Mouse (Mus musculus) spleen, postnatal 10 days (tissue): Measurements from ENCODE around the gene Vma21.

Experiments used
- DNase-seq, 2 experiments: peaks; one replicate each; pipeline ENCODE4 v3.0.0; 2021 to 2022; ENCODE audit warnings: low spot score in 2 of 2

The Vma21 gene

DNA sequence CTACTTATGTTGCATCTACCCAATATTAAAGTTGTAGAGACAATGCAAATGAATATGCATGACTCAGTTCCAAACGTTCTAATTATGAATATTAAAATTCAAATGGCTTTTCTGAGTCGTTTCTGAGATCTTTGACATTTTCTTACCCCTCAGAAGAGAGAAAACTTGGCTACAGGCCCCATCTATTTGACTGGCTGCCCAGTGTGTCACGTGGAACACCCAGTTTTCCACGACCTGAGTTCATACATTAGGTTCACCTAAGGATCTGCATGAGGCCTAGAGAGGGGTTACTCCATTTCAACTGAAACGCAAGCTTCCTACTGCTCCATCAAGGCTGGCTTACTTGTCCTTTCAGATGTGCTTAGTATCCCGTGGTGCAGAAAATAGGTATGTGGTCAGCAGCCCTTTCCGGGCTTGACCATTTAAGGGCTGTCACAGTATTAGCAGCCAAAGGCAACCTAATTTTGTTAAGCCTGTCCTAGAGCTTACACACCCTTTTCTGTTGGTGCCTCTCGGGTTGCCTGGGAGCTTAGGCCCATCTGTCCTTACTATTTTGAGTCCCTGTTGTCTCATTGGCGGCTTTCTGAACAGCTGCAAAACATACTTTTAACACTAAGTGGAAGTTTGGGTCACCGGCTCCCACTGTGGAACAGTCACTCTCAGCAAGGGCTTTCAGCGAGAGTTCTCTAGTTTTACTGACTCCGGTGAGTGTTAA lies at the start of gene Vma21:
Gene Vma21, plus strand, starts transcription at position 294 of the 715 bp plus-strand sequence.
- no peak for DNase-seq

- no peak for DNase-seq
Observed at GRCm38 (mm10) chrX:71767909-71768308, 47.8 kb upstream of the Vma21 start.

DNA sequence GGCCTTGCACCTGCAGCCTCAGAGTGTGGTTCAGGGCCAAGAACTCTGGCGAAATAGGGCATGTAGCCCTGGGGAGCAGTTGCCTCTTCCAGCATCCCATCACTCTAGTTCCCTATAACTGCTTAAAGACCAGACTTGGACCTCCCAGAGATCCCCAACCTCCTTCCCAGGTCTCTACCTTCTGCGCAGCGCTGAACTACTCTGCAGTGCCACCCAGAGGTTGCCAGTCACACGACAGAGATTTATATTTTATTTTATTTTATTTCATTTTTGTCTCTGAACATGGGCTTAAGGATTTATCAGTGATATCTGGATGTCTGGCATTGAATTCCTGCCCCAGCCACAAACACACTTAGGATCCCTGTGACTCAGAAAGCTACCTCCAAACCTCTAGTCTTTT lies 24.6 kb upstream of the Vma21 start:
- no peak for DNase-seq

- no peak for DNase-seq
Observed at GRCm38 (mm10) chrX:71797766-71798165, 18.0 kb upstream of the Vma21 start.

GRCm38 (mm10) chrX:71798883-71799282 lies 16.8 kb upstream of the Vma21 start:
- no peak for DNase-seq

DNA sequence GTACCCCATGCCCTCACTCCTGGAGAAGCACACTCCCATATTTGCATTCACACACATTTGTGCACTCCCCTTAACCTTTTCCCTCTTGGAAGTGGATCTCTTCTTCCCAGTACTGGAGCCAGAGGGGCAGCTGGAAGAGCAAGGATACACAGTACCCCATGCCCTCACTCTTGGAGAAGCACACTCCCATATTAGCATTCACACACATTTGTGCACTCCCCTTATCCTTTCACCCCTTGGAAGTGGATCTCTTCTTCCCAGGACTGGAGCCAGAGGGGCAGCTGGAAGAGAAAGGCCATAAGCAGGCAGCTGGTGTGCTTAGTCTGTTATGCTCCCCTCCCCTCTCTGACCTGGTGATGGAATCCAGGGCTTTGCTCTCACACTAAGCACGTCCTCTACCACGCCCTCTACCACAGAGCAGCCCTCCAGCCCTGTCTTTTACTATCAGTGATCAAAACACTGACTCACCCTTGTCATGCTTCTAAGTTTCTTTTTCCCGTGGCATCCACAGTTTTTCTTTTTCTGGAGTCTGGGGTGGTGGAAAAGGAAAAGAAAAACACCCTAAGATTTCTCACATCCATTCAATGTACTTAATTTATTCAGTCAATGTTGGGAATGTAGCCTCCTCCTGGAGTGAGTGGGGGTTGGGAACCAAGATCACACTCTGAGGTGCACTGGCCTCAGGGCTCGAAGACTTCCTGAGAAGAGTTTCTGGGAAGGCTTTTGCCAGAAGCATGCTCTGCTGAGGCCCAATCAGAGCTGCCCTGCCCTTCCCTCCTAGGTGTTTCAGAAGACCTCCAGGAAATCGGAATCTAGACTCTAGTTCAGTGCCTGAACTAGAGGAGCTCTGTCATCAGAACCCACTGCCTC lies 3.5 kb upstream of the Vma21 start:
- DNase-seq: no peak

DNA sequence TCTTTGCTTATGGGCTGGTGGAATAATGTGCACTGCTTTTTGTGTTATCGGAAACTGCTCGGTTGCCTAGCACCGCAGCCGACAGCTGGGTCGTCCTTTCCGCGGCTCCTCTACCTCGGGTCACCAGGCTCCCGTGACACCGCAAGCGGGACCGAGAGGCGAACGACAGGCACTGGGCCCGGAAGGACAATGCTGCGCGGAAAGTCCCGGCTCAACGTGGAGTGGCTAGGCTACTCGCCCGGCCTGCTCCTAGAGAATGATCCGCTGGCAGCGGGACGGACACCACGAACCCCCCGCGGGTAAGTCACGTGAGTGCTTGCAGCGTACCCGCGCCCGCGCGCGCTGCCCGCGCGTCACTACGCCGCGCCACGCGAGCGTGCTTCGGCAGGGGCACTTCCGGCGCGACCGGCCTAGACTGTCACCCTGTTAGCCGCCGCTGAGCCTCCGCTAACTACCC lies 705 bp downstream of the Vma21 start:
- peak; percentile 60 to 82 for DNase-seq

GRCm38 (mm10) chrX:71816931-71817361 lies 1.2 kb downstream of the Vma21 start:
- no peak for DNase-seq

- no peak for DNase-seq
Observed at GRCm38 (mm10) chrX:71838911-71839310, 23.2 kb downstream of the Vma21 start.

DNA sequence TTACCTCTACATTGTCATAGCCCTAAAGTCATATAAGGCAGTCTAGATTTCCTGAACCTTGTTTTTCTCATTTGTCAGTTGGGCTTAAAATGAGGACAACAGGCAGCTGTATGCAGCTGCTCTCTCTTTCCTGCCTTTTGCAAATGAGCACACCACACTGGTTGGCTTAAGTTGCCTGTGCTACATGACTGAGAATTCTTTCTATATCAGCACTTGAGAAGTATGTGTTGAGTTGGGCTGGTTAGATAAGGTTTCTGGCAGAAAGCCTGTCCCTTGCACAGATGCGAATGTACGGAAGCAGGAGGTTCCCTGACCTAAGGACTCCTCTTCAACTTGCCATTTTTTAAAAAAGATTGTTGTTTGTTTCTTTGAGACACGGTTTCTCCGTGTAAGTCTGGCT lies 31.0 kb downstream of the Vma21 start:
- DNase-seq: no peak

DNA sequence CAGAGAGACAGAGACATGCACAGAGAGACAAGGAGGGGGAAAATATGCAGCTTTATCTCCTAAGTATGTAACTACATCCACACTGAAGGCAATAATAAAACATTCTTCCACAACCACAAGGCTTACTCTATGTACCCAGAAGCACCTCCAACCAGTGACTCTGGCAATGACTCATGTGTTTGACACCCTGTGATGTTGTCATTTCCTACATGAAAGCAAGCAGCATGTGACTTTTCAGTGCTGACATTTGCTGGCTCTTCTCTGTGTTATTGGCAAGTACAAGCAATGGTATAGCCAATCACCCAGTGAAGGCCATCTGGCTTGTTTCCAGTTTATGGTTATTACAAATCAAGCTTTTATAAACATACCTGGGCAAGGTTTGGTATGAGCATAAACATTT lies 38.1 kb downstream of the Vma21 start:
- no peak for DNase-seq
